Mouse (Mus musculus): ENCODE measurements around the gene Add1.
"Not testable (repeated sequence)": the region's sequence is repeated elsewhere in the genome, so short reads cannot be mapped to it uniquely, and the experiment has no call there.

Add1 gene

DNA sequence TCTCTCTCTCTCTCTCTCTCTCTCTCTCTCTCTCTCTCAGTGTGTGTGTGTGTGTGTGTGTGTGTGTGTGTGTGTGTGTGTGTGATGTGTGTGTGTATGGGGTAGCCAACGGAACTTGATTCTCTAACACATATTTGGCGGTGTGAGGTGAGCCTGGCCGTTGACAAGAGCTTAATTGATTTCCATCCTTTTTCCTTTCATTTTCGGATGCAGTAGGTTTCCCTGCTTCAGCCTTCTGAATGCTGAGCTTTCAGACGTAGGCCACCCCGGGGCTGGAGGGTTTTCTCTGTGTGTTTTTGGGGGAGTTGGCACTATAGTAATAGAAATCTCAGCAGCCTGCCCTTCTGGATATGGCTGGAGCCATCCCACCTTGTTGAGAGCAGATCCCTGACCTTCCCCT lies 23.2 kb upstream of the Add1 start:
- no peak for DNase-seq (ENCODE audit: low read depth, low spot score)

DNA sequence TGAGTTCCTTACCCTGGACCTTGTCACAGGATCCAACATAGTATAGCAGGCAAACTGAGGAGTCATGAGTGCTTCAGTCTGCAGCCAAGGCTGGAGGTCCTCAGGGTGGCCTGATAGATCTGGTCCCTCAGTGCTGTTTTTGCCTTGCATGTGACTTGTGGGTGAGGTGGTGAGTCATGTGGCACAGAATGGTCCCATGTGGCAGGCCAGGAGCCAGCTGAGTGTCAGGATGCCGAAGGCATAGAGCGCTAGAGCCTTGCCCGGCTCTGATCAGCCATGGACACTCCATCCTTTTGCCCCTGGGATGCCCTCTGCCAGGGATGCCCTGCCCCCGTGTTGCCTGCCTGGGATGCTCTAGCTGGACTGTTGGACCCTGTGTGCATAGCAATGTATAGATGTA lies 21.6 kb upstream of the Add1 start:
- no peak for DNase-seq (ENCODE audit: low read depth, low spot score)

DNA sequence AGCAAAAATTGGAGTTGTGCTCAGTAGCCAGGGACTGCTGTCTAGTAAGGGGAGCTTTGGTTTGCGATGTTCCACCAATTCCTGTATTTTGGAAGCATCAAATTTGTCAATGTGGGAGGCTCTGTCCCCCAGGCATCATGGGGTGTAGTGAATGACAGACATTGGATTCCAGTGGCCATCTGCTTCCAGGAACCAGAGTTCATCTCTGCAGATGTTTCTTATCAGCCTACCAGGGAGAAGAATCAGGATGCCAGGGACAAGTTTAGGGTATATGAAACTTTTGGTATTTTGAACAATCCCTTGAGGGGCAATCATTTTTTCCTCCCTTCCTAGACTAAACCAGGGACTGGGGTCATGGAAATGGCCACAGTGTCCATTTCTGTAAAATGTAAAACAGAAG lies 9.6 kb upstream of the Add1 start:
- no peak for DNase-seq (ENCODE audit: low read depth, low spot score)

DNA sequence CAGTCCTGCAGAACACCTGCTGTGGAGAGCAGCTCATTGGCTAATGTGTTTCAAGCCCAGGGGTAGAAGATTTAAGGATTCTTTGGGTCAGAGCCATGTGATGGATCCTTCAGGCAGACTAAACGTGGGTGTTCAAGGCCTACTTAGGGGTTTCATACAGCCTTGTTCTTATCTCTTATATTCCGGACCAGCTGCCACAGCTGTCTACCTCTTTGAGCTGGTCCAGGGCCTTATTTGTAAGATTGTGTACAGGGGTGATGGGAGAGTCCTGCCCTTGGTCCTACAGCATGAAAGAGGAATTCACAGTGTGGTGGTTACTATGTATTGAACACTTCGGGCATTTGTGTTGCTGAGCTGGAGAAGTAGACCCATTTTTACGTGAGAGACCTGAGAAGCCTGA lies 9.2 kb upstream of the Add1 start:
- DNase-seq (ENCODE audit: low read depth, low spot score): no peak

DNA sequence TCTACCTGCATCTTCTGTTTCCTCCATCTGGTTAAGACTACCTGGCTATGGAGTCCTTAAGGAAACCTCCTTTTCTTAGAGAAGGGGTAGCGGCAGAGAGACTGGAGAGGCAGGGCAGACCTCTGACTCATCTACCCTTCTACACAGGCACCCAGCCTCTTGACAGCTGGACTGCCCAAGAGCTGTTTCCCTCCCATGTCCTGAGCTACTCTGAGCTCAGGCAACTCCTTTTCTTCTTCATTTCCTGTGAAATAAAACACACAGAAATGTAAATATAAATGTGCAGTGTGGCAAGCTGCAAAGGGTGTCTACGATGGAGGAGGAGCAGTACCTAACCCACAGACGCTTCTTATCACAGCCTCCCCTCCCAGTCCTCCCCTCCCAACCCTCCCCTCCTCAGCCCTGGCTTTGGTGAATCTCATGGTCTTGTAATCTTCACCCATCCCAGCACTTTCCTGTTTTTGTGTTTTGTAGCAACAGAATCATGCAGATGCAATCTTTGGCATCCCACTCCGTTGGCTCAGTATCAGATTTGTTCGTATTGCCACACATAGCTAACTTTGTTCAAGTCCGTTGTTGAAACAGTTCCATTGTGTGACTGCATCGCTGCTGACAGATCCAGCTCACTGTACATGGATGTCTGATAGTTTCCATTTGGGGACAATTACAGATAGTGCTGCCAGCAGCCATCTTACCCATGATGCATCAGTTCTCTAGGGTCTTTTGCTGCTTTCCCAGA lies 7.8 kb upstream of the Add1 start:
- peak; percentile 87 for DNase-seq (ENCODE audit: low read depth, low spot score)

DNA sequence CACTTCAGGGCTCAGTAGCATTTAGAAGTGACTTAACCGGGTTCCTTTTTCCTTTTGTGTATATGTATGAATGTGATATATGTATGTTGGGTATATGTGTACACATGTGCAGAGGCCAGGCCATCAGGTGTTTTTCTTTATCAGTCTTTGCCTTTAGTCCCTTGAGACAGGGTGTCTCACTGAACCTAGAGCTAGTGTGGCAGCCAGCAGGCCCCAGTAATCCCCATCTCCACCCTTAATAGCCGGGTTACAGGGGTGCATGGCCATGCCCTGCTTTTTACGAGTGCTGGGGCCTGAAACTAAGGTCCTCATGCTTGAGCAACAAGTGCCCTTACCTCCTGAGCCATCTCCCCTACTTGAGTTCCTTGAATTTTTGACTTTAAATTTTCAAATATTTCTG lies 1.9 kb upstream of the Add1 start:
- DNase-seq (ENCODE audit: low read depth, low spot score): no peak

DNA sequence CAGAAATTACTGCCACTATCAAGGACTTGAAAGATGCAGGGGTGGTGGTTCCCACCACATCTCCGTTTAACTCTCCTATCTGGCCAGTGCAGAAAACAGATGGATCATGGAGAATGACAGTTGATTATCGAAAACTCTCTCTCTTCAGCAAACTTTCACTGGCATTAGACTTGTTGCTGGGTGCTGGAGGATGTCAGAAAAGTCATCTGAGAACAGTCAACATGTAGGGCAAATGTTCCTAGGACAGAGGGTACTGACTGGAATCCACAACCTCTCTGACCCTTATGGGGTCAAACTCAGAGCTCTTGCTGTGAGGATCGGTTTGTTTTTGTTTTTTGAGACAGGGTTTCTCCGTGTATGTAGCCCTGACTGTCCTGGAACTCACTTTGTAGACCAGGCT lies 896 bp upstream of the Add1 start:
- not testable (repeated sequence) for DNase-seq (ENCODE audit: low read depth, low spot score)

DNA sequence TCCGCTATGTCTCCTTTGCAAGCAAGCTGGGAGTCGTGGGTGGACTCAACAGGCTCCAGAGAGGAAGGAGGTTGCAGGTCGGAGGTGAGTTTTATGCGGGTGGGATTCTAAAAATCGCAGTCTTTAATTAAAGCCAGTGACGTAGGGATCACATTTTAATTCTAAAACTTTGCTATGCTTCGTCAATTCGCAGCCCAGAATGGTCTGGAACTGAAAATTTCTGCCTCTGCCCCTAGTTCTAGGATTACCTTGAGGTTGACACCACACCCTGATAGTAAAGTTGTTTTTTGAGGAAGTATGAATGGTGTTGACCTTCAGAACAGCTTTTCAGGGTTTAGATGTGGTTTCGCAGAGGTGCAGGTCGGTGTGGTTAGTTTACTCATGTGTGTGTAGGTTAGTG lies 1.3 kb downstream of the Add1 start:
- no peak for DNase-seq (ENCODE audit: low read depth, low spot score)

DNA sequence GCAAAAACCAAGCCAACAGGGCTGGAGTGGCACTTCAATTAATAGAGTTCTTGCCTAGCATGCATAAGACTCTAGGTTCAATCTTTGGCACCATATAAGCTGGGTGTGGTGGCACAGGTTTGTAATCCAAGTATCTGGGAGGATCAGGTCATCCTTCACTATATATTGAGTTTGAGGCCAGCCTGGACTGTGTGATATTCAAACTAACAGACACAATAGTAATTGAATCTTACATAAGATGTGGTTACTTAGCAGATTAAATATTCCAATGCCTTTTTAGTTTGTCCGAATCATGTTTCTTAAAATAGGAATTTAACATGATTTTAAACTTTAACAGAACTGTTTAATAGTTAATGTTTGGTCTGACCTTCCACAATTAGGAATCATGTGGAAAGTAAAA lies 2.8 kb downstream of the Add1 start:
- DNase-seq (ENCODE audit: low read depth, low spot score): no peak

DNA sequence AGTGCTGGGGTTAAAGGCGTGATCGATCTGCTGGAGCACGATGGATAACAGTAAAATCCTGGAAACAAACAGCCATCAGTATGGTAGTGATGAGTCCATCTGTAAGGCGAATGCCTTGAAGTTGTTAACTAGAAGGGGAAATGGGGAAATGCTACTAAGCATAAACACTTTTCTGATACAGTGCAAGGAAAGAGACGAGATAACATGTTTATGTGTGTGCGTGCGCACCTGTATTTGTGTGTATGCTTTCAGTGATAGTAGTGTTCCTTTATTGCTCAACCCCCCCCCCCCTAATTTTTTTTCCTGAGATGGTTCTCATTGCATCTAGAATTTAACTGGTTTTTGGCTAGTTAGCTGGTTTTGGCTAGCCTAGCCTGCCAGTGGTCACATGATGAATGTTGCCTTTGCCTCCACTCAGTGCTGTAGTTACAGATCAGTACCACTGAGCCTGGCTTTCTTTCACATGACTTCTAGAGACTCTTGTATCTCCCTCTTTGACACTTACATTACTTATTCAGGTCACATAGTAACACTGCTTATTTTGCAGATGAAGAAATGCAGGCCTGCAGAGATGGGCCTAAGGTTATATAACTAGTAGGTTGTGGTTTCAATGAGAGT lies 4.7 kb downstream of the Add1 start:
- no peak for DNase-seq (ENCODE audit: low read depth, low spot score)

DNA sequence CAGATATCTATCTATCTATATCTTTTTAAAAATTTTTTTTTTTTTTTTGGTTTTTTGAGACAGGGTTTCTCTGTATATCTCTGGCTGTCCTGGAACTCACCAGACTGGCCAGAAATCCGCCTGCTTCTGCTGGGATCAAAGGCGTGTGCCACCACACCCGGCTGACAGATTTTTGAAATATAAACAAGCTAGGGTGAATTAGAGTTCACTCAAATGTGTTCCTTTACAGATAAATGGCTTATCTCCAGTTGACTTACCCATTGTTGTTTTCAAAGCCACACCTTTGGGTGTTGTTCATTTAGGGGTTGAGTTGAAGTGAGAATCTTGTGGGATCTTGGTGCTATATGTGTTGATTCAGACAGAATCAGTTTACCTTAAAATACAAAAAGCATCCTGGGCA lies 5.9 kb downstream of the Add1 start:
- DNase-seq (ENCODE audit: low read depth, low spot score): no peak

DNA sequence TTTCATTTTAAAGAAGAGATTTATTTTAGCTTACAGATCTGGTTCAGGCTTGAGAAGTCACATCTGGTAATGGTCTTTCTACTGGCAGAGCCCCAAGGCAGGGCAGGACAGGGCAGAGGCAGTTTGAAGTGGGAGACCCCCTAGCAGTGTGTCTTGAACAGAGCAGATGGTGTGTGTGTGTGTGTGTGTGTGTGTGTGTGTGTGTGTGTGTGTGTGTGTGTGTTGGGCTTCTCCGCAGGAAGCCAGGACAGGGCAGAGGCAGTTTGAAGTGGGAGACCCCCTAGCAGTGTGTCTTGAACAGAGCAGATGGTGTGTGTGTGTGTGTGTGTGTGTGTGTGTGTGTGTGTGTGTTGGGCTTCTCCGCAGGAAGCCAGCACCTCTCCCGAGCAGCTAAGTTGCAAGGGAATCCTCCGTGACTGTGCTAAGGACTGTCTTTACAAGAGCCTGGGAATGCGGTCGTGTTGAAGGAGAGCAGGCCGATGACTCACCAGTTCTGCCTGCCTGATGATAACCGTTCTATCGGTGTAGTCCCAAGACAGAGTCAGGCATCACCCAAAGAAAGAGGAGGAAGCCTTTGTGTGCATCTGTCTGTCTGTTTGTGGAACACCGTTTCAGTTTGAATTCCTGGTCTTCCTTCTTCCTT lies 8.3 kb downstream of the Add1 start:
- peak; percentile 25 for DNase-seq (ENCODE audit: low read depth, low spot score)

DNA sequence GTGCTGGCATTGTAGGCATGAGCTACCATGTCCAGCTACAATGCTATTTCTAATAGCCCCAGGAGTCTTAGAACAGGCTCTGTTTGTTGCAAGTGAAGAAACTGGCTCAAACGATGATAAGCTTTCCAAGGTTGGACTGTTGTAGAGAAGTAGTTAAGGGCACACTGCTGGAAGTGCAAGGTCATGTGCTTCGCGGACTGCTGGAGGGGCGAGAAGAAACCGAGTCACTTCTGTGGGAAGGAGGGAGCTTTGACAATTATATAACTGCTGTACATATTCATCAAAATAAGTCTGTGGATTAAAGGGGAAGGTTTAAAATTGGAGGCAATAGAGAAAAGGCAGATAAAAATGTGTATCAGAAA lies 8.8 kb downstream of the Add1 start:
- DNase-seq (ENCODE audit: low read depth, low spot score): no peak

DNA sequence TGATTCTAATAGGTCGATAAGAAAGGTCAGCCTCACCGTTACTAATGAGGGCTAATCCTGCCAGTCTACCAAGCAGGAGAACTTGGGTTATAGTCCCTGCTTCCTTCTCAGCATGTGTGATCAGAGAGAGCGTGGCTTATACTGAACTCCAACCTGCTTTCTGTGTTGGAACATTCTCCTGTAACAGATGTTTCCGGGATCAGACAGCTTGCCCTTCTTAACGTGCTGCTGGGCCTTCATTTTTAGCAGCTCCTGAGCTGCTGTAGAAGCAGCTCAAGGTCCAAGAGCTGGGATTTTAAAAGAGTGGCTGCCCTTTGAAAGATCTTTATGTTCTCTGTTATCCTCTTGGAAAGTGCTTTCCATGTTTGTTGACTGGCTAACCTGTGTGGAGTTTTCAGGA lies 11.8 kb downstream of the Add1 start:
- DNase-seq (ENCODE audit: low read depth, low spot score): no peak

DNA sequence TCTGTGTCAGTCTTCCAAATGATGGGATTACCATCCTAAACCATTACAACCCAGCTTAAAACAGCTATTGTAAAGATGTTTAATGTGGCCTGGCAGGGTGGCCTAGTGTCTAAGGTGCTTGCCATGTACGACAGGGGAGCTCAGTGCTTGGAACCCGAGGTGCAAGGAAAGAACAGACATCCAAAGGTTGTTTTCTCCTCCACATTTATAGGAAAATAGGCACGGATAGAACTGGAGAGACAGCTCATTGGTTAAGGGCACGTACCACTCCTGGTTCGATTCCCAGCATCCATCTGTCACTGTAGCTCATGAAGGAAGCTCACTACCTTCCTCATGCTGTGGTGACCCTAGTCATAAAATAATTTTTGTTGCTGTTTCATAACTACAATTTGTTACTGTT lies 14.4 kb downstream of the Add1 start:
- no peak for DNase-seq (ENCODE audit: low read depth, low spot score)

DNA sequence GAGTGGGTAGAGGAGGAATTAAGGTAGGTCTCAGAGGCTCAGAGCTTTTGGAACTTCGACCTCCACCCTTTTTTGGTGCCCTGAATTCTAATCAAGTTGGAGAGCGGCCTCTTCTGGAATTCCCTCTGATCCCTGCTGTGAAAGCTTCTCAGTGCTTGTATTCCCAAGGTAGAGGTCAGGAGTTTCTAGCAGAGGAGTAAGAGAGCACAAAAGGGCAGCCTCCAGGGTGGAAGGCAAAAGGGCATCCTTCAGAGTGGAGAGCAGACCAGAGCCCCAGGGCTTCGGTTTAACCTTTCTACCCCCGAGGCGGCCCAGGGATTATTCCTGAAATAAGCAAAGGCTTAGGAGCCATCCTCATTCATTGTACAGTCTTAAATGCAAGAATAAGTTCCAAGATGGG lies 16.6 kb downstream of the Add1 start:
- no peak for DNase-seq (ENCODE audit: low read depth, low spot score)

DNA sequence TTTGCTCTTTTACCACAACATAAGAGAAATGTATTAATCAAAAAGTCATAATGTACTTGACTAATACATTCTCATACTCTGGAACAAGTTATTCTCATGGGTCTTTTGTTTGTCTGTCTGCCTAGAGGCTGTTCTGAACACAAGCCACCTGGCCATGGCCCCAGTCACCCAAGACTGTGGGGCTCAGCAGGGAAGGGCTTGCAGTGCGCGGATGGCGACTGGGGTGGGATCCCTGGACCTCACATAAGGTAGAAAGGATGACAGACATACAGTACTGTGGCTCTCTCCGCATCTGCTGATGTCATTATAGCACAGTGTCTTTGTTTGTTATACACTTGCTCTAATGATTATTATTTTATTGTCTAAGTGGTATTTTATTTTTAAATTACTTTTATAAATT lies 17.2 kb downstream of the Add1 start:
- DNase-seq (ENCODE audit: low read depth, low spot score): no peak

DNA sequence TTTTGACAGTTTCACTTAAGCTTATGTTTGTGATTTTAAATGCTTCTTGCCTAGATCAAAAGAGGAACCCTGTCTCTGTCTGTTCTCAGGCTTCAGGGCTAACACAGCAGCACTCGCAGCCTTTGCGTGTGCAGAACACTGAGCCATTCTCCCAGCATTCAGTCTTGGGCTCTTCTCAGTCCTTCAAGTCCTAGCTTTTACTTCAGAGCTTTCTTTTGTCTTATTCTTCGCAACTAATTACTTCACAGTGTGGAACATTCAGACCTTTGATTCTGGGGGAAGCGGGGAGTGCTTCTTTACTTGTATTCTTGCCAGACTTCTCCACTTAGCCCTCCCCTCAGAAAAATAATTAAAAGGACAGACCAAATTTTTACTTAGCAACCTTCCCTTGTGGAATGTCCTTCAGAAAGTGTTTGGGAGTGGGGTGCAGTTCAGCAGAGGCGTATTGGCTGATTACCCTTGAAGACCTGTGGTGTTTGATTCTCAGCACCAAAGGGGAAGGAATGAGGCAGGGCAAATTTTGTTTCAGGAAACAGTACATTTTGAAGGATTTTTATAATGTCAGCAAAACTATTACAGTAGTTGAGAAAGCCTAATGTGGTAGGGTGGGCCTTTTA lies 18.0 kb downstream of the Add1 start:
- DNase-seq (ENCODE audit: low read depth, low spot score): no peak

DNA sequence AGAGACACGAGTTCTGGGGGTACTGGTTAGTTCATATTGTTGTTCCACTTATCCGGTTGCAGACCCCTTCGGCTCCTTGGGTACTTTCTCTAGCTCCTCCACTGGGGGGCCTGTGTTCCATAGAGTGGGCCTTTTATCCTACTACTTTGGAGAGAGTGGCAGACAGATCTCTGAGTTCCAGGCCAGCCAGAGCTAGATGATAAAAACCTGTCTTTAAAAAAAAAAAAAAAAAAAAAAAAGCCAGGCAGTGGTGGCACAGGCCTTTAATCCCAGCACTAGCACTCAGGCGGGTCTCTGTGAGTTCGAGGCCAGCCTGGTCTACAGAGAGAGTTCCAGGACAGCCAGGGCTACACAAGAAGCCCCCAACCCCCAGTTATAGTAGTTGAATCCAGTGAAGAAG lies 18.8 kb downstream of the Add1 start:
- DNase-seq (ENCODE audit: low read depth, low spot score): not testable (repeated sequence)

DNA sequence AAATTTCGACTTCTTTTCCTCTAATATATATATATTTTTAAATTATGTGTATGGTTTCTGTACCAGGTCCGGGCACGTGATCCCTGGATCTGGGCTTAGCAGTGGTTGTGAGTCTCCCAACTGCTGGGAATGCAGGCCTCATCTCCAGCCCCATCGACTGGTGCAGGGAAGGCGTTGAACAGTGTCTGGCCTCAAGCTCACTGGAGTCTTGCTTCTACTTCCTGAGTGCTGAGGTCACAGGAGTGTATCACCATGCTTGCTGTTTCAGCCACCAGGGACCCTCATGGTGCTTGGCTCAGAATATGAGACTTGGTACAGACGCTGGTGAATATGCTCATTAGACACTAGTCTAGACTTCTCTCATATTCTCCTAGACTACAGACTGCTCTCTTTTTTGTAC lies 19.2 kb downstream of the Add1 start:
- no peak for DNase-seq (ENCODE audit: low read depth, low spot score)

DNA sequence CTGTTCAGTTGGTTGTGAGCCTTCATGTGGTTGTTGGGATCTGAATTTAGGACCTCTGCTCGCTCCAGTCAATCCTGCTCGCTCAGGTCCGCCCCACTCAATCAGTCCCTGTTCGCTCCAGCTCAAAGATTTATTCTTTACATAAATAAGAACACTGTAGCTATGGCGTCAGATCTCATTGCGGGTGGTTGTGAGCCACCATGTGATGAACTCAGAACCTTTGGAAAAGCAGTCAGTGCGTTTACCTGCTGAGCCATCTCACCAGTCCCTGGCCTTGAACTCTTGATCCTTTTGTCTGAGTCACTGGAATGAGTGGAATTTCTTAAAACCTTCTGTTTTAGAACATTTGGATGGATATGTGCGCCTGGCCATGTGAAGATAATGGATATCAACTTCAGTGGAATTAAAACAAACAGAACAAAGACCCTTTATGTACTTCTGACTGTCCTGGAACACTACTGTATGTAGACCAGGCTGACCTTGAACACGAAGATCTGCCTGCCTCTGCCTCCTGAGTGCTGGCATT lies 19.8 kb downstream of the Add1 start:
- no peak for DNase-seq (ENCODE audit: low read depth, low spot score)

DNA sequence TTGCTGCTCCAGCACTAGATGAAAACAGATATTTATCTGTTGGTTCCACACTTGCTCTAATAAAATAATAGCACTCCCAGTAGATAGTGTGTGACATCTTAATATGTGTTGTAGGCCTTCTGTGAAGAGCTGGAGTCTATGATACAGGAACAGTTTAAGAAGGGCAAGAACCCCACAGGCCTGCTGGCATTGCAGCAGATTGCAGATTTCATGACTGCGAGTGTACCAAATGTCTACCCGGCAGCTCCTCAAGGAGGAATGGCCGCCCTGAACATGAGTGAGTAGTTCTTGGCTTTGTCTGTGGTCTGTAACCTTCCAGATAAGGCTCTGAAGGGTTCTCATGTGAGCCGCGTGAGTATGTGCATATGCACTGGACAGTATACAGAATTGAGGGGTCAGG lies 31.1 kb downstream of the Add1 start:
- DNase-seq (ENCODE audit: low read depth, low spot score): no peak
